Mouse (Mus musculus) ZHBTc4 (cell line): ENCODE measurements at regions not wholly inside any gene's neighbourhood (a gene's known extent, or its start where the extent isn't known, plus 50 kb on each side); places are given as distances from the start of the nearest gene placed in this dataset.

Source experiments
- DNase-seq: peaks from one replicate; pipeline ENCODE4 v3.0.0-alpha.2; 2011; ENCODE audit warnings: low read depth, low spot score

- peak; percentile 91 for DNase-seq
Observed at GRCm38 (mm10) chr7:87096500-87096899, 100.6 kb downstream of the Vmn2r79 start.

- DNase-seq = peak; percentile 48
Observed at GRCm38 (mm10) chr7:87099611-87100010, 103.7 kb downstream of the Vmn2r79 start.

GRCm38 (mm10) chr7:87100377-87100776 lies 104.5 kb downstream of the Vmn2r79 start:
- DNase-seq = peak; percentile 24

GRCm38 (mm10) chr7:87101281-87101680 lies 105.4 kb downstream of the Vmn2r79 start:
- peak; percentile 62 for DNase-seq

GRCm38 (mm10) chr7:87110312-87110984 lies 114.5 kb downstream of the Vmn2r79 start:
- peak; percentile 58 for DNase-seq

- no peak for DNase-seq
Observed at GRCm38 (mm10) chr7:87110985-87111372, 115.1 kb downstream of the Vmn2r79 start.

- peak; percentile 64 for DNase-seq
Observed at GRCm38 (mm10) chr7:87113654-87114053, 117.7 kb downstream of the Vmn2r79 start.

- no peak for DNase-seq
Observed at GRCm38 (mm10) chr7:87122516-87122915, 123.4 kb upstream of the Nox4 start.

- no peak for DNase-seq
Observed at GRCm38 (mm10) chr7:87145896-87146295, 100.0 kb upstream of the Nox4 start.

GRCm38 (mm10) chr7:87147703-87148102 lies 98.2 kb upstream of the Nox4 start:
- DNase-seq = no peak

- no peak for DNase-seq
Observed at GRCm38 (mm10) chr7:87148681-87149080, 97.2 kb upstream of the Nox4 start.

GRCm38 (mm10) chr7:87150991-87151390 lies 94.9 kb upstream of the Nox4 start:
- DNase-seq = no peak

- no peak for DNase-seq
Observed at GRCm38 (mm10) chr7:87186443-87187153, 59.3 kb upstream of the Nox4 start.

GRCm38 (mm10) chr7:87195647-87196046 lies 50.2 kb upstream of the Nox4 start:
- DNase-seq = no peak
